Mouse (Mus musculus): Measurements from ENCODE around the gene Kdelc1. TPM values are rescaled to one million over a fixed set of nuclear protein-coding genes. Genes with fewer than 3 reads are reported as not detected.

Kdelc1 gene
- polyA plus RNA-seq, 1 experiment: 2.3 TPM

GRCm38 (mm10) chr1:44147563-44148381, 29.2 kb upstream of the Kdelc1 start, which contains the start of gene Ercc5:
Gene Ercc5, plus strand, starts transcription at chr1:44147744.
- Histone ChIP-seq H3K36me3 (ENCODE audit: control insufficient read depth, insufficient read depth, low read length) (no peaks in the 10 kb centered on the region), H3K27ac (ENCODE audit: control insufficient read depth, insufficient read depth, low read depth, low read length) (peak within 1 kb of the TSS; percentile 73), H3K27me3 (ENCODE audit: control insufficient read depth, insufficient read depth, low read length) (no peaks in the 10 kb centered on the region), H3K4me3 (ENCODE audit: control insufficient read depth, low read depth, low read length) (peak within 1 kb of the TSS; percentile 90), H3K4me1 (ENCODE audit: control insufficient read depth, insufficient read depth, low read length) (no peaks in the 10 kb centered on the region; the same call in none of the 2 replicates)
- no peak for TF ChIP-seq CTCF (IDR thresholded peaks at IDR 0.05; ENCODE audit: control insufficient read depth, insufficient read depth, insufficient replicate concordance, low read depth, low read length)
- peak; percentile 79 for TF ChIP-seq POLR2A (IDR thresholded peaks at IDR 0.05; ENCODE audit: control insufficient read depth, low read depth, low read length)

GRCm38 (mm10) chr1:44142747-44143146, 24.1 kb upstream of the Kdelc1 start:
- TF ChIP-seq POLR2A (IDR thresholded peaks at IDR 0.05; ENCODE audit: control insufficient read depth, low read depth, low read length) (no peak), CTCF (IDR thresholded peaks at IDR 0.05; ENCODE audit: control insufficient read depth, insufficient read depth, insufficient replicate concordance, low read depth, low read length) (no peak)
- Histone ChIP-seq H3K27me3 (ENCODE audit: control insufficient read depth, insufficient read depth, low read length) (no peaks in the 10 kb centered on the region), H3K4me3 (ENCODE audit: control insufficient read depth, low read depth, low read length) (no peak overlapping the region), H3K36me3 (ENCODE audit: control insufficient read depth, insufficient read depth, low read length) (no peaks in the 10 kb centered on the region), H3K27ac (ENCODE audit: control insufficient read depth, insufficient read depth, low read depth, low read length) (no peak overlapping the region), H3K4me1 (ENCODE audit: control insufficient read depth, insufficient read depth, low read length) (no peaks in the 10 kb centered on the region; the same call in 1 of the 2 replicates)

DNA sequence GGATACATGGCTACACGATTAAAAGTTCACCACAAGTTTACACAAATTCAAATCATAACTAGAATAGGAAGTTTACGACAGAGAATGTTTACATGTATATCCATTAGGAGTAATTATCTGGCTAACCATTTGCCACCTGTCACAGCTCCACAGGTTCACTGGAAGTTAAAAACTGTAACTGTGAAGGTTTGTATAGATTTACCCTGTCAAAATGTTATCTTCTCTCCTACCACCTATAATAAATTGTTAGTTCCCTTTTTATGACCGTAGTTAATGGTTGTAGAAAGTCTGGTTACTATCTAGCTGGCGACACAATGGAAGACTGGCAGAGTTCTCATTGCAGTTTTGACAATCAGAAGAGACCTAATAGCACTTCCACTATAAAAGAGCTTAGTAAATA, 21.6 kb upstream of the Kdelc1 start:
- H3K27me3 ChIP-seq (ENCODE audit: control insufficient read depth, insufficient read depth, low read length): no peaks in the 10 kb centered on the region

DNA sequence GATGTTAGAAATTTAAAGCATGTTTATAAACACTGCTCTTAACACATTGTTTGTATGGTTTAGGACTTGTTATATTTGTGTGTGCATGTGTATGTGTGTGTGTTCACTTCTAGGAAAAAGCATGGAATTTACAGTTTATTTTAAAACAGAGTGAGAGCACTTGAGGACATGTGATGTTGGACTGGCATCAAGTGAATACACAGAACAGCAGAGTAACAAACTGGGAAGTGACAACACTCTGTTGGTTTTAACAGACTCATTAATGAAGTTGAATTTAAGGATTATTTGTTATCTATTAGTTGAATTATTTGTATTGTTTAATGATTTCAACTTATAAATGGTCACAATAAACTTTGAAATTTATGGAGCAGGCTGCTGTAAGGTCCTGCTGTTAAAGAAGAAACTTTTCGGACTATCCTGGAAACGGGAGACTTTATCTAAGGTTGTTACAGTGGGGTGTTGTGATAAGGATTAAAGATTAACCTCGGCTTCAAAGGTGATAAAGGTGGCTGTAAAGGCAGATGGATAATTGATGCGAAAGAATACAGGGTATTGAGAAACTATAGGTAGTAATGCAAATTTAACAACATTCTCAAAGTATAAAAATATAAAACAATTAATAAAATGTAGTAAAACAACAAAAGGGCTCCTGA, 11.4 kb upstream of the Kdelc1 start:
- Histone ChIP-seq H3K4me3 (ENCODE audit: control insufficient read depth, low read depth, low read length) (no peak overlapping the region), H3K36me3 (ENCODE audit: control insufficient read depth, insufficient read depth, low read length) (no peaks in the 10 kb centered on the region), H3K27me3 (ENCODE audit: control insufficient read depth, insufficient read depth, low read length) (no peaks in the 10 kb centered on the region), H3K4me1 (ENCODE audit: control insufficient read depth, insufficient read depth, low read length) (no peaks in the 10 kb centered on the region), H3K27ac (ENCODE audit: control insufficient read depth, insufficient read depth, low read depth, low read length) (no peak overlapping the region)
- TF ChIP-seq POLR2A (IDR thresholded peaks at IDR 0.05; ENCODE audit: control insufficient read depth, low read depth, low read length): no peak

More for the DNA sequence above, 21.6 kb upstream of the Kdelc1 start:
- Histone ChIP-seq H3K36me3 (ENCODE audit: control insufficient read depth, insufficient read depth, low read length) (no peaks in the 10 kb centered on the region), H3K4me3 (ENCODE audit: control insufficient read depth, low read depth, low read length) (no peak overlapping the region), H3K4me1 (ENCODE audit: control insufficient read depth, insufficient read depth, low read length) (no peaks in the 10 kb centered on the region), H3K27ac (ENCODE audit: control insufficient read depth, insufficient read depth, low read depth, low read length) (no peak overlapping the region)
- TF ChIP-seq CTCF (IDR thresholded peaks at IDR 0.05; ENCODE audit: control insufficient read depth, insufficient read depth, insufficient replicate concordance, low read depth, low read length): no peak
- TF ChIP-seq POLR2A (IDR thresholded peaks at IDR 0.05; ENCODE audit: control insufficient read depth, low read depth, low read length): no peak

DNA sequence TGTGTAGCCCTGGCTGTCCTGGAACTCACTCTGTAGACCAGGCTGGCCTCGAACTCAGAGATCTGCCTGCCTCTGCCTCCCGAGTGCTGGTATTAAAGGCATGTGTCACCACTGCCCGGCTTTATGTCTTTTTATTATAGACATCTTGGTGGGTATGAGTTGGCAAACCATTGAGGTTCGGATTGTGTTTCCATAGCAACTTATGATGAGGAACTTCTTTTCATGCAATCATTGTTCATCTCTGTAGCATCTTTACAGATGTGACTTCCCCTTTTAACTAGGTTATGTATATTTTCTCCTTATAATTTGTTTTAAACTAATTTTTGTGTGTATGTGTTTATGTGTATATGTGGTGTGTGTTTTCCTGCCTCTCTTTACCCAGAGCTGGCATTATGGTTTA, 7.0 kb upstream of the Kdelc1 start:
- TF ChIP-seq POLR2A (IDR thresholded peaks at IDR 0.05; ENCODE audit: control insufficient read depth, low read depth, low read length) (no peak), CTCF (IDR thresholded peaks at IDR 0.05; ENCODE audit: control insufficient read depth, insufficient read depth, insufficient replicate concordance, low read depth, low read length) (no peak)
- Histone ChIP-seq H3K36me3 (ENCODE audit: control insufficient read depth, insufficient read depth, low read length) (no peaks in the 10 kb centered on the region), H3K27me3 (ENCODE audit: control insufficient read depth, insufficient read depth, low read length) (no peaks in the 10 kb centered on the region), H3K27ac (ENCODE audit: control insufficient read depth, insufficient read depth, low read depth, low read length) (no peak overlapping the region), H3K4me1 (ENCODE audit: control insufficient read depth, insufficient read depth, low read length) (no peaks in the 10 kb centered on the region), H3K4me3 (ENCODE audit: control insufficient read depth, low read depth, low read length) (no peak overlapping the region)

DNA sequence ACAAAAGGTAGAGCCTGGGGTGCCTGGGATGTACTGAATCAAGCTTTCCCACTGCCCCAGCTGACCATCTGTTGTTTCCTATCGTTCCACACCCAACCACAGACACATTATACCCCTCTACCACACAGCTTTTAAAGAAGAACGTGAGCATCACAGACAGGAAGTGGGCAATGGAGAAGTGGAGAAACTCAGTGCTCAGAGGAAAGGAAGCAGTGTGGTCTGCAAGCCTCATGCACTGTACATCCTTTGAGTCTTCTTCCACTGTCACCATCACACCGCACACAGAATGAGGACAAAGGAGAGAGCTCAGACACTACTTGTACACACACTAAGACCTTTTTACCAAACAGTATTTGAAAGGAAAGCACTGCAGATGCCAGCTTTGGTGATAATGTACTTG, 3.6 kb upstream of the Kdelc1 start:
- TF ChIP-seq POLR2A (IDR thresholded peaks at IDR 0.05; ENCODE audit: control insufficient read depth, low read depth, low read length) (no peak), CTCF (IDR thresholded peaks at IDR 0.05; ENCODE audit: control insufficient read depth, insufficient read depth, insufficient replicate concordance, low read depth, low read length) (no peak)
- Histone ChIP-seq H3K27me3 (ENCODE audit: control insufficient read depth, insufficient read depth, low read length) (no peaks in the 10 kb centered on the region), H3K4me3 (ENCODE audit: control insufficient read depth, low read depth, low read length) (no peak overlapping the region), H3K36me3 (ENCODE audit: control insufficient read depth, insufficient read depth, low read length) (no peaks in the 10 kb centered on the region), H3K27ac (ENCODE audit: control insufficient read depth, insufficient read depth, low read depth, low read length) (no peak overlapping the region), H3K4me1 (ENCODE audit: control insufficient read depth, insufficient read depth, low read length) (peaks cover 3% of the 10 kb centered on the region)

DNA sequence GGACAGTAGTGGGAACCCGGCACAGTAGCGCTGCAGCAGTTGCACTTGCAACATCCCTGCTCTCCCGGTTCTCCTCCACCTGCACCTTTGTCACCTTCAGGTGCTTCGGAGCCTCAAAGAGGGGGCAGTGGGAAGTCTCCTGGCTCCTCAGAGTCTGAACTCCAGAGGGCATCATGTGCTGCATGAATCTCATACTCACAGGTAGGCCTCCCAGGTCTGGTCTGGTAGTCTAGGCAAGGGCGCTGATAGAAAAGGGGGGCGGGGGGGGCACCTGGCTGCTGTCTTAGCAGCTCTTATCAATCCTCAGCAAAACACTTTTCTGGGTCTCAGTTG, 1.4 kb upstream of the Kdelc1 start:
- TF ChIP-seq CTCF (IDR thresholded peaks at IDR 0.05; ENCODE audit: control insufficient read depth, insufficient read depth, insufficient replicate concordance, low read depth, low read length): no peak
- TF ChIP-seq POLR2A (IDR thresholded peaks at IDR 0.05; ENCODE audit: control insufficient read depth, low read depth, low read length): no peak
- Histone ChIP-seq H3K4me3 (ENCODE audit: control insufficient read depth, low read depth, low read length) (peak overlapping the region; percentile 46), H3K4me1 (ENCODE audit: control insufficient read depth, insufficient read depth, low read length) (peaks cover 3% of the 10 kb centered on the region), H3K27ac (ENCODE audit: control insufficient read depth, insufficient read depth, low read depth, low read length) (no peak overlapping the region; the same call in 1 of the 2 replicates), H3K36me3 (ENCODE audit: control insufficient read depth, insufficient read depth, low read length) (no peaks in the 10 kb centered on the region), H3K27me3 (ENCODE audit: control insufficient read depth, insufficient read depth, low read length) (no peaks in the 10 kb centered on the region)

All from testis, adult 2 months (tissue).